Mouse (Mus musculus): ENCODE measurements around the gene Mms19. TPM values are rescaled to one million over a fixed set of nuclear protein-coding genes. Genes with fewer than 3 reads are reported as not detected.
A peak's percentile ranks its signal among the peaks of the same experiment; 100 is the strongest.

Gene Mms19
- polyA plus RNA-seq, 1 experiment from 2014 or later: 37.8 TPM

DNA sequence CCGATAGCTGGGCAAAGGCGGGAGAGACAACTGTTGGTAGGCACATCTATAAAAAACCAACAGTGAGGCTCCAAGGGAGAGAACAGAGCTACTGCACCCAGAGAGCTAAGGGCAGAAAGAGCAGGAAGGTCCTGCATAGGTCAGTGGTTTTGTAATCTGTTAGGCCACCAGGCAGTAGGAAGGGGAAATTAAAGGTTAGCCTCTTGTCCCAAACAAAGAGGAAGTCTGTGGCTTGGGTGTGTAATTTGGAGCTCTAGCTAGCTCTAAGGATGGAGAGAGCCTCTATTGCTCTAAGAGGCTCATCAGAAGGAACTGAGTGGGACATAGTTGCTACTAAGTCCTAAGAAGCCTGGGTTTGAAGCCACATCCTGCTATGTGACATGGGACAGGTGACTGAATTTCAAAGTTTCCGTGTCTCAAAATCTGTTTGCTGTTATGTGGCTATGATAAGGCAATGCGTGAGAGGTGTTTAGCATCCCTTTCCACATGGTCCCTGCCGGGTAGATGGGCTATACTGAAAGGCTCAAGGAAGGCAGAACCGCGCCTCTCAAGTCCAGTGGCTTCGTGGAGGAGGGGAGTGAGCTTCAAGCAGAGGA is 80.4 kb downstream of the Mms19 start:
- H3K9ac ChIP-seq (replicated peaks; ENCODE audit: low read length): no peak overlapping the region
- no peak overlapping the region for H3K4me2 ChIP-seq (ENCODE audit: low read depth, low read length)
- H3K27ac ChIP-seq (replicated peaks; ENCODE audit: low read depth, low read length): no peak overlapping the region
- no peaks in the 10 kb centered on the region for H3K36me3 ChIP-seq (replicated peaks; ENCODE audit: control insufficient read depth, insufficient read depth, low read depth, low read length)
- no peak for ATAC-seq (replicated peaks; ENCODE audit: insufficient number of reproducible peaks, low FRiP score, low TSS enrichment, low read depth)
- 84% methylated on average over 8 of the region's 8 CpGs for WGBS
- DNase-seq (ENCODE audit: low spot score): no peak
- no peak overlapping the region for H3K4me3 ChIP-seq (ENCODE audit: low read depth, low read length)
- no peaks in the 10 kb centered on the region for H3K27me3 ChIP-seq (ENCODE audit: control insufficient read depth, insufficient read depth, low read length)
- H3K9me3 ChIP-seq (replicated peaks; ENCODE audit: control insufficient read depth, low read length): no peaks in the 10 kb centered on the region
- no peaks in the 10 kb centered on the region for H3K4me1 ChIP-seq (ENCODE audit: control insufficient read depth, insufficient read depth, low read length)

DNA sequence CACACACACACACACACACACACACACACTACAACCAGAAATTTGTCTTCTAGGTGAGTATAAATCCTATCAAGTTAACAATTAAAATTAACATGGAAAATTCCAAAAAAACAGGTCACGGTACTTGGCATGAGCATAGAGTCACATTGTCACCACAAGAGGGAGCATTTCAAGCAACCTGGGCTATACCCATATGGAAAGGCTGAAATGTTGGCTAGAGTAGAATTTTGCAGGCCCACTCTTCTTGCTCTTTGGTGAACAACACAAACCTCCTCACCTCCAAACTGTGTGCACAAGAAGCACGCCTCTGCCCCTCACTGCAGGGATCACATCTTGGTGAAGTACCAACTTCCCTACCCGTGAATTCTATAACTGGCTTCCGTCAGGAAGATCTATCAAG is 82.1 kb downstream of the Mms19 start:
- ATAC-seq (replicated peaks; ENCODE audit: insufficient number of reproducible peaks, low FRiP score, low TSS enrichment, low read depth) (no peak), DNase-seq (ENCODE audit: low spot score) (peak; percentile 79)
- H3K36me3 ChIP-seq (replicated peaks; ENCODE audit: control insufficient read depth, insufficient read depth, low read depth, low read length): no peaks in the 10 kb centered on the region
- H3K4me1 ChIP-seq (ENCODE audit: control insufficient read depth, insufficient read depth, low read length): no peaks in the 10 kb centered on the region
- H3K27me3 ChIP-seq (ENCODE audit: control insufficient read depth, insufficient read depth, low read length): no peaks in the 10 kb centered on the region
- no peak overlapping the region for H3K4me3 ChIP-seq (ENCODE audit: low read depth, low read length)
- no peaks in the 10 kb centered on the region for H3K9me3 ChIP-seq (replicated peaks; ENCODE audit: control insufficient read depth, low read length)
- H3K4me2 ChIP-seq (ENCODE audit: low read depth, low read length): no peak overlapping the region
- H3K9ac ChIP-seq (replicated peaks; ENCODE audit: low read length): no peak overlapping the region
- 41% methylated on average over 4 of the region's 4 CpGs for WGBS
- no peak overlapping the region for H3K27ac ChIP-seq (replicated peaks; ENCODE audit: low read depth, low read length)

DNA sequence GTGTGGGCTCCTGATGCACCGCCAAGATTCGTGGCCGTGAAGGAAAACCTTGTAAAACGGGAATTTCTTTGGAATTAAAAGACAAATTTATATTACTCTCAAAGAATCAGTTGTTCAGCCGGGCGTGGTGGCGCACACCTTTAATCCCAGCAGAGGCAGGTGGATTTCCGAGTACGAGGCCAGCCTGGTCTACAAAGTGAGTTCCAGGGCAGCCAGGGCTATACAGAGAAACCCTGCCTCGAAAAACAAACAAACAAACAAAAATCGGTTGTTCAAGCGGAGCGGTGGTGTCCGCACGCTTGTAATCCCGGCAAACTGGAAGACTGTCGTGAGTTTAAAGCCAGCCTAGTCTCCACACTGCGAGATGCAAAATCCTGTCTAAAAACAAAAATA is 84.6 kb downstream of the Mms19 start:
- Histone ChIP-seq H3K9ac (replicated peaks; ENCODE audit: low read length) (no peak overlapping the region; the same call in 1 of the 2 replicates), H3K36me3 (replicated peaks; ENCODE audit: control insufficient read depth, insufficient read depth, low read depth, low read length) (no peaks in the 10 kb centered on the region), H3K27me3 (ENCODE audit: control insufficient read depth, insufficient read depth, low read length) (no peaks in the 10 kb centered on the region), H3K9me3 (replicated peaks; ENCODE audit: control insufficient read depth, low read length) (no peaks in the 10 kb centered on the region), H3K4me2 (ENCODE audit: low read depth, low read length) (peak overlapping the region; percentile 65), H3K4me1 (ENCODE audit: control insufficient read depth, insufficient read depth, low read length) (no peaks in the 10 kb centered on the region), H3K4me3 (ENCODE audit: low read depth, low read length) (peak overlapping the region; percentile 75), H3K27ac (replicated peaks; ENCODE audit: low read depth, low read length) (no peak overlapping the region)
- WGBS: 21% methylated on average over 18 of the region's 18 CpGs
- DNase-seq (ENCODE audit: low spot score): no peak
- ATAC-seq (replicated peaks; ENCODE audit: insufficient number of reproducible peaks, low FRiP score, low TSS enrichment, low read depth): no peak

DNA sequence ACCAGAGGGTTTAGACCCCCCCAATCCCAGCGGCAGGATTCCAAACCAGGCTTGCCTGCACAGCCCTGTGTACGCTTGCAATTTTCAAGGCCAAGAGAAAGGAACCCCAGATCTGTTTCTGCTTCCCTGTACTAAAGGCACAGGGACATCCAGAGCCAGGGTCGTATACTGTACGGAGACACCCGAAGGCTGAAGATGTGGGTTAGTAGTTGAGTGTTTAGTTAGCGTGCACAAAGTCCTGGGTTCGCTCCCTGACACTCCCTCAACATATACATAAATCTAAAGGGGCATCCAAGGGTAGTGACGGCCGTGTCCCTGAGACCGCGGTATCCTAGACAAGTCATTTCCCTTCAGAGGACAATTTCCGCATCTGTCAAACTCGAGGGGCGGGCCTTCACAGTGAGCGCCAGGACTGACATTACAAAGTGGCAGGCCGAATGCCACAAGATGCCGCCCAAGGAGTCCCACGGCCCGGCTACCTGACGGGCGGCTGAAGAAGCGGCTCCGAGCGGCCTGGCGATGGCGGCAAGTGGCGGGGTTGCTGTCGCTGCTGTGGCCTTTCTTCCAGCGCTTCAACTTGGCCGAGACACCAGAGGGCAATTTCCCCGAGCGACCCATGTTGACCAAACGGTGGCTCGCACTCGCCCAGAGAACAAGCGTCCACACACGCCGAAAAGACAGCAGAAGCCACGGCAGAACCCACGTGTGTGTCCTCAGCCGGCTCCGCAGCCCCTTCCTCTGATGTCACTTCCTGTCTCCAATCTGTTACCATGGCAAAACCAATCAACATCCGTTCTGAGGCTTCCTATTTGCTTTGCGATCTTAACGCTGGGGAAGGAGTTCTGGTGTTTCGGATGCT is 85.3 kb downstream of the Mms19 start, which contains the start of gene Rrp12:
Rrp12 (minus strand) TSS at position 714 of the 859 bp plus-strand sequence.
- DNase-seq (ENCODE audit: low spot score) (peak; percentile 97), ATAC-seq (replicated peaks; ENCODE audit: insufficient number of reproducible peaks, low FRiP score, low TSS enrichment, low read depth) (peak; percentile 87)
- Histone ChIP-seq H3K27ac (replicated peaks; ENCODE audit: low read depth, low read length) (no peak within 1 kb of the TSS), H3K4me3 (ENCODE audit: low read depth, low read length) (peak within 1 kb of the TSS; percentile 75), H3K4me1 (ENCODE audit: control insufficient read depth, insufficient read depth, low read length) (no peaks in the 10 kb centered on the region), H3K36me3 (replicated peaks; ENCODE audit: control insufficient read depth, insufficient read depth, low read depth, low read length) (no peaks in the 10 kb centered on the region), H3K9ac (replicated peaks; ENCODE audit: low read length) (peak within 1 kb of the TSS; percentile 52), H3K27me3 (ENCODE audit: control insufficient read depth, insufficient read depth, low read length) (no peaks in the 10 kb centered on the region), H3K9me3 (replicated peaks; ENCODE audit: control insufficient read depth, low read length) (no peaks in the 10 kb centered on the region), H3K4me2 (ENCODE audit: low read depth, low read length) (peak within 1 kb of the TSS; percentile 65)
- WGBS: 1% methylated on average over 46 of the region's 46 CpGs

DNA sequence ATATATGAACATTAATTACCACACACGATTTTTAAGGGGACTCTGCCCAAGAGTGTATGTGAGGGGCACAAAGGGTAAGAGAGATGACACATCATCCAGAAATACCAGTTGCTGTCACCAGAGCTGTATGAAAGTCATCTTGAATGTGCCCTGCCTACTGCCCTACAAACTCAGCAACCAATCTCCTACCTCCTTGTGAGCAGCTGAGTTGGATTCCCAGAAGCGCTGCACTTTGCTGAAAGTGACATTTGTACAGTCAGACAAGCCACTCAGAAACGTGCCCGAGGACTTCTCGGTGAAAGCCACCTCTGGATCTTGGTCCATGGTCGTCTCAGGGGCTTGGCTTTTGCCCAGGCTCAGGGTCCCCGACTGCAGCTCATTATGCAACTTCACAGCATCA is 86.0 kb downstream of the Mms19 start:
- Histone ChIP-seq H3K36me3 (replicated peaks; ENCODE audit: control insufficient read depth, insufficient read depth, low read depth, low read length) (no peaks in the 10 kb centered on the region), H3K9ac (replicated peaks; ENCODE audit: low read length) (no peak overlapping the region), H3K4me1 (ENCODE audit: control insufficient read depth, insufficient read depth, low read length) (no peaks in the 10 kb centered on the region), H3K4me3 (ENCODE audit: low read depth, low read length) (peak overlapping the region; percentile 75), H3K4me2 (ENCODE audit: low read depth, low read length) (peak overlapping the region; percentile 65), H3K27ac (replicated peaks; ENCODE audit: low read depth, low read length) (no peak overlapping the region), H3K27me3 (ENCODE audit: control insufficient read depth, insufficient read depth, low read length) (no peaks in the 10 kb centered on the region), H3K9me3 (replicated peaks; ENCODE audit: control insufficient read depth, low read length) (no peaks in the 10 kb centered on the region)
- 62% methylated on average over 7 of the region's 7 CpGs for WGBS
- no peak for DNase-seq (ENCODE audit: low spot score)
- no peak for ATAC-seq (replicated peaks; ENCODE audit: insufficient number of reproducible peaks, low FRiP score, low TSS enrichment, low read depth)

Other genes starting within 250 kb of the Mms19 start
- gene Slit1, start 237.5 kb downstream of the Mms19 start, polyA plus RNA-seq (2014; fragmentation: Nextera tagmentation; extraction: Ambion mirVana): 2.1 TPM in 2 replicates
- 47.6 and 48.1 TPM in 2 replicates for gene Arhgap19, start 179.1 kb downstream of the Mms19 start, polyA plus RNA-seq (2014; fragmentation: Nextera tagmentation; extraction: Ambion mirVana)
- gene Frat1, start 151.2 kb downstream of the Mms19 start, polyA plus RNA-seq (2014; fragmentation: Nextera tagmentation; extraction: Ambion mirVana): 7.9 and 8.7 TPM in 2 replicates
- 5.1 and 5.3 TPM in 2 replicates for gene Frat2, start 133.0 kb downstream of the Mms19 start, polyA plus RNA-seq (2014; fragmentation: Nextera tagmentation; extraction: Ambion mirVana)
- gene Rrp12, start 85.0 kb downstream of the Mms19 start, polyA plus RNA-seq (2014; fragmentation: Nextera tagmentation; extraction: Ambion mirVana): 14.0 and 14.5 TPM in 2 replicates
- 787 and 839 TPM in 2 replicates for gene Pgam1, start 69.2 kb downstream of the Mms19 start, polyA plus RNA-seq (2014; fragmentation: Nextera tagmentation; extraction: Ambion mirVana)
- gene Exosc1, start 47.7 kb downstream of the Mms19 start, polyA plus RNA-seq (2014; fragmentation: Nextera tagmentation; extraction: Ambion mirVana): 80.3 and 82.4 TPM in 2 replicates
- 64.0 and 71.1 TPM in 2 replicates for gene Zdhhc16, start 47.7 kb downstream of the Mms19 start, polyA plus RNA-seq (2014; fragmentation: Nextera tagmentation; extraction: Ambion mirVana)
- gene Ubtd1, start 606 bp upstream of the Mms19 start, polyA plus RNA-seq (2014; fragmentation: Nextera tagmentation; extraction: Ambion mirVana): 7.1 and 8.8 TPM in 2 replicates
- gene Ankrd2, start 54.8 kb upstream of the Mms19 start, polyA plus RNA-seq (2014; fragmentation: Nextera tagmentation; extraction: Ambion mirVana): not detected in 2 replicates
- gene Hoga1, start 64.5 kb upstream of the Mms19 start, polyA plus RNA-seq (2014; fragmentation: Nextera tagmentation; extraction: Ambion mirVana): 1.1 and 1.2 TPM in 2 replicates
- not detected in 2 replicates for gene 4933411K16Rik, start 71.1 kb upstream of the Mms19 start, polyA plus RNA-seq (2014; fragmentation: Nextera tagmentation; extraction: Ambion mirVana)
- gene Morn4, start 105.2 kb upstream of the Mms19 start, polyA plus RNA-seq (2014; fragmentation: Nextera tagmentation; extraction: Ambion mirVana): 42.8 and 48.9 TPM in 2 replicates
- gene Pi4k2a, start 109.3 kb upstream of the Mms19 start, polyA plus RNA-seq (2014; fragmentation: Nextera tagmentation; extraction: Ambion mirVana): 22.4 and 24.3 TPM in 2 replicates
- gene Avpi1, start 147.9 kb upstream of the Mms19 start, polyA plus RNA-seq (2014; fragmentation: Nextera tagmentation; extraction: Ambion mirVana): 22.1 and 22.9 TPM in 2 replicates
- 10.9 and 16.6 TPM in 2 replicates for gene Marveld1, start 166.2 kb upstream of the Mms19 start, polyA plus RNA-seq (2014; fragmentation: Nextera tagmentation; extraction: Ambion mirVana)
- 10.2 and 14.0 TPM in 2 replicates for gene Zfyve27, start 182.8 kb upstream of the Mms19 start, polyA plus RNA-seq (2014; fragmentation: Nextera tagmentation; extraction: Ambion mirVana)
- gene Sfrp5, start 221.1 kb upstream of the Mms19 start, polyA plus RNA-seq (2014; fragmentation: Nextera tagmentation; extraction: Ambion mirVana): 0.64 and 1.2 TPM in 2 replicates

Measured in embryonic facial prominence, embryonic 11.5 days (tissue).